Mouse (Mus musculus): ENCODE results near the gene A930017K11Rik. TPM values are rescaled to one million over a fixed set of nuclear protein-coding genes. Genes with fewer than 3 reads are reported as not detected.

The A930017K11Rik gene
- total and polyA plus RNA-seq, 3 experiments, result 0.27 to 0.61 (median 0.37) TPM

DNA sequence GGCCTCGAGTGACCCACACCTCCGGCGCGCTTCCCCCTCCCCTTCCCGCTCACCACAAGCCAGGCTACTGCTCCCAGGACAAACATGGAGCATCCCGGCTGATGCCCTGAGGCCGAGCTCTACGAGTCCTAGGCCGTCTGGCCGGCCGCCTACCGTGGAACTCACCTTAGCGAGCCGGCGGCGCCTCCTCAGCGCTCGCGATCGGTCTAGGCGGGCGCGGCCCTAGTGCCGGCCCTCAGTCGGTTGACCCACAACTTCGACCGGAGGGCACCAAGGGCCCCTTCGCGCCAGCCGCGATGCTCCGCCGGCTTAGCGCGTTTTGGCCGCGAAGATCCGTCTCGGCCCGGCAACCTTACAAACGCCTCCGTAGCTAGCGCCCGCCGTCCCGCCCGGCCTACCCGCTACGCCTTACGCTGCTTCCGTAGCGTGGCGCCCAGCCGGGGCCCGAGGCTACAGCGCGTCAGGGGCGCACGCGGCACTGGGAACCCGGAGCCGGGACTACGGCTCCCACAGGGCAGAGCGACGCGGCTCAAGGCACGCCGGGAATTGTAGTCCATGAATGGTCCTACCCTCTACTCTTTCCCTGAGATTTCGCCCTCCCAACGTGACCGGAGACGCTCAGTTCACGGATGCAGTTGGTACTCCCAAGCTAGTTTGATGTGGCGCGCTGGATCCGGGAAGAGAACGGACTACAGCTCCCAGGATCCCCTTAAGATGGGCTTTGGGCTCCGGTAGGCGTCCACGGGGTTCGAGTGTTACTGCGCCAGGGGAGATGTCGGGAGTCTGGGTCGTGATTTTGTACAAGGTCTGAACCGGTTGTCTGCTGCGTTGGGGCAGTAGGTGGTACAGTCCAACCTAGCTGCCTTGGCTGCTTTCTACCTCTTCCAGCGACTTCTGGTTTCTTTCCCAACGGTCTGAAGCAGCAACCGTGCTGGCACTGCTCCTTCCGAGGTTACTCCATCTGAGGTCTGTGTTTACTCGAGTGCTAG is 33.2 kb upstream of the A930017K11Rik start, which contains the start of gene Capn15:
Capn15 (minus strand) TSS at position 491 of the 989 bp plus-strand sequence.
- H3K79me2 ChIP-seq (replicated peaks; ENCODE audit: control insufficient read depth, insufficient read depth, low read length), result peaks cover 2% of the 10 kb centered on the region; the same call in 1 of the 2 replicates
- under 1% methylated on average over 91 of the region's 91 CpGs for WGBS
- peak within 1 kb of the TSS; percentile 94 for H3K27ac ChIP-seq
- H3K4me1 ChIP-seq (ENCODE audit: control insufficient read depth, insufficient read depth, low read length), result peaks cover 8% of the 10 kb centered on the region
- intact Hi-C loops (cut with DNase I), result loop anchor here (2.0 to 5.0 kb wide), 2 partner anchors 45 to 93 kb away; no protein-coding TSS in a partner anchor
- peak within 1 kb of the TSS; percentile 83 for H3K9ac ChIP-seq (ENCODE audit: low read depth, low read length)
- no peaks in the 10 kb centered on the region for H3K36me3 ChIP-seq (ENCODE audit: control insufficient read depth, insufficient read depth, low read length)
- peak within 1 kb of the TSS; percentile 98 for H3K4me3 ChIP-seq
- TF ChIP-seq CTCF (IDR thresholded peaks at IDR 0.05), result no peak
- peak; percentile 72 for TF ChIP-seq POLR2A (IDR thresholded peaks at IDR 0.05; ENCODE audit: insufficient read depth, low read depth, low read length)
- TF ChIP-seq EP300 (IDR thresholded peaks at IDR 0.05; ENCODE audit: insufficient read depth, low read depth, low read length), result no peak; the same call in 1 of the 2 replicates
- no peaks in the 10 kb centered on the region for H3K27me3 ChIP-seq (ENCODE audit: control insufficient read depth, insufficient read depth, low read length)
- DNase-seq, result peak; percentile 94 to 96

GRCm38 (mm10) chr17:25984556-25985305 is 32.4 kb upstream of the A930017K11Rik start:
- no peaks in the 10 kb centered on the region for H3K27me3 ChIP-seq (ENCODE audit: control insufficient read depth, insufficient read depth, low read length)
- intact Hi-C loops (cut with DNase I), result loop anchor here (5.0 kb wide), 1 partner anchor 92 kb away; no protein-coding TSS in a partner anchor

GRCm38 (mm10) chr17:25984066-25984465 is 31.7 kb upstream of the A930017K11Rik start:
- H3K27ac ChIP-seq, result no peak overlapping the region
- DNase-seq, result no peak
- peaks cover 12% of the 10 kb centered on the region for H3K4me1 ChIP-seq (ENCODE audit: control insufficient read depth, insufficient read depth, low read length)
- peaks cover 3% of the 10 kb centered on the region; the same call in 1 of the 2 replicates for H3K79me2 ChIP-seq (replicated peaks; ENCODE audit: control insufficient read depth, insufficient read depth, low read length)
- WGBS, result 100% methylated on average over 1 of the region's 1 CpGs
- H3K9ac ChIP-seq (ENCODE audit: low read depth, low read length), result no peak overlapping the region
- no peaks in the 10 kb centered on the region for H3K27me3 ChIP-seq (ENCODE audit: control insufficient read depth, insufficient read depth, low read length)
- intact Hi-C loops (cut with DNase I), result no loop called here
- TF ChIP-seq EP300 (IDR thresholded peaks at IDR 0.05; ENCODE audit: insufficient read depth, low read depth, low read length), result no peak
- no peak for TF ChIP-seq CTCF (IDR thresholded peaks at IDR 0.05)
- TF ChIP-seq POLR2A (IDR thresholded peaks at IDR 0.05; ENCODE audit: insufficient read depth, low read depth, low read length), result no peak
- H3K4me3 ChIP-seq, result no peak overlapping the region
- H3K36me3 ChIP-seq (ENCODE audit: control insufficient read depth, insufficient read depth, low read length), result no peaks in the 10 kb centered on the region

More at GRCm38 (mm10) chr17:25984556-25985305, 32.4 kb upstream of the A930017K11Rik start:
- TF ChIP-seq EP300 (IDR thresholded peaks at IDR 0.05; ENCODE audit: insufficient read depth, low read depth, low read length) (no peak), POLR2A (IDR thresholded peaks at IDR 0.05; ENCODE audit: insufficient read depth, low read depth, low read length) (no peak), CTCF (IDR thresholded peaks at IDR 0.05) (no peak)
- Histone ChIP-seq H3K79me2 (replicated peaks; ENCODE audit: control insufficient read depth, insufficient read depth, low read length) (peaks cover 2% of the 10 kb centered on the region; the same call in 1 of the 2 replicates), H3K27ac (peak overlapping the region; percentile 94), H3K36me3 (ENCODE audit: control insufficient read depth, insufficient read depth, low read length) (no peaks in the 10 kb centered on the region), H3K9ac (ENCODE audit: low read depth, low read length) (peak overlapping the region; percentile 83), H3K4me1 (ENCODE audit: control insufficient read depth, insufficient read depth, low read length) (peaks cover 12% of the 10 kb centered on the region), H3K4me3 (peak overlapping the region; percentile 98)
- WGBS, result 9% methylated on average over 17 of the region's 17 CpGs
- DNase-seq, result no peak

GRCm38 (mm10) chr17:25982913-25983312 is 30.5 kb upstream of the A930017K11Rik start:
- no peak for DNase-seq
- H3K4me3 ChIP-seq, result no peak overlapping the region
- TF ChIP-seq CTCF (IDR thresholded peaks at IDR 0.05), result no peak
- TF ChIP-seq EP300 (IDR thresholded peaks at IDR 0.05; ENCODE audit: insufficient read depth, low read depth, low read length), result no peak
- TF ChIP-seq POLR2A (IDR thresholded peaks at IDR 0.05; ENCODE audit: insufficient read depth, low read depth, low read length), result no peak
- H3K9ac ChIP-seq (ENCODE audit: low read depth, low read length), result no peak overlapping the region
- peaks cover 3% of the 10 kb centered on the region; the same call in 1 of the 2 replicates for H3K79me2 ChIP-seq (replicated peaks; ENCODE audit: control insufficient read depth, insufficient read depth, low read length)
- H3K27ac ChIP-seq, result no peak overlapping the region
- no peaks in the 10 kb centered on the region for H3K36me3 ChIP-seq (ENCODE audit: control insufficient read depth, insufficient read depth, low read length)
- peaks cover 12% of the 10 kb centered on the region for H3K4me1 ChIP-seq (ENCODE audit: control insufficient read depth, insufficient read depth, low read length)
- WGBS, result 87% methylated on average over 3 of the region's 3 CpGs
- no peaks in the 10 kb centered on the region for H3K27me3 ChIP-seq (ENCODE audit: control insufficient read depth, insufficient read depth, low read length)
- intact Hi-C loops (cut with DNase I), result loop anchor here (2.0 kb wide), 1 partner anchor 26 kb away; no protein-coding TSS in a partner anchor

GRCm38 (mm10) chr17:25980854-25981253 is 28.5 kb upstream of the A930017K11Rik start:
- Histone ChIP-seq H3K27me3 (ENCODE audit: control insufficient read depth, insufficient read depth, low read length) (no peaks in the 10 kb centered on the region), H3K9ac (ENCODE audit: low read depth, low read length) (no peak overlapping the region), H3K27ac (no peak overlapping the region), H3K79me2 (replicated peaks; ENCODE audit: control insufficient read depth, insufficient read depth, low read length) (peaks cover 6% of the 10 kb centered on the region), H3K4me3 (no peak overlapping the region), H3K4me1 (ENCODE audit: control insufficient read depth, insufficient read depth, low read length) (peaks cover 12% of the 10 kb centered on the region), H3K36me3 (ENCODE audit: control insufficient read depth, insufficient read depth, low read length) (no peaks in the 10 kb centered on the region)
- TF ChIP-seq CTCF (IDR thresholded peaks at IDR 0.05) (no peak), POLR2A (IDR thresholded peaks at IDR 0.05; ENCODE audit: insufficient read depth, low read depth, low read length) (no peak), EP300 (IDR thresholded peaks at IDR 0.05; ENCODE audit: insufficient read depth, low read depth, low read length) (no peak)
- peak; percentile 46 to 74 for DNase-seq
- intact Hi-C loops (cut with DNase I), result no loop called here
- WGBS, result 31% methylated on average over 5 of the region's 5 CpGs

Measured in heart, adult 2 months (tissue).